Mouse (Mus musculus): ENCODE measurements around the gene Dmpk.

DNA sequence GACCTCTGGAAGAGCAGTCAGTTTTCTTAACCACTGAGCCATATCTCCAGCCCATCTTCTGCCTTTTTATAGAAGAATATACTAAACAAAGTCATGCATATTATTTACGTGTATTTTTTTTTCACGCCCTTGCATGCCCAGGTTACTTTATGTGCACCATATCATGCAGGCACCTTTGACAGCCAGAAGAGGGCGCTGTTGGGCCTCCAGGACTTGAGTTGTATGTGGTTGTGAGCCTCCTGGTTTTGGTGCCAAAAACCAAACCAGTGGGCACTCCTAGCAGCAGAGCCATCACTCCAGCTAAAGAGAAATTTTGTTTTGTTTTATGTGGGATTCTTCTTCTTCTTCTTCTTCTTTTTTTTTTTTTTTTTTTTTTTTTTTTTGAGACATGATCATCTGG is 14.1 kb upstream of the Dmpk start:
- TF ChIP-seq POLR2A (IDR thresholded peaks at IDR 0.05; ENCODE audit: insufficient read length, low read depth) (no peak), TCF3 (IDR thresholded peaks at IDR 0.05; ENCODE audit: insufficient read length, low read depth) (no peak), MAX (IDR thresholded peaks at IDR 0.05; ENCODE audit: low read depth) (no peak), TCF12 (IDR thresholded peaks at IDR 0.05; ENCODE audit: insufficient read depth, poor library complexity, severe bottlenecking) (no peak), USF1 (IDR thresholded peaks at IDR 0.05; ENCODE audit: low read depth) (no peak), REST (IDR thresholded peaks at IDR 0.05; ENCODE audit: insufficient read depth, insufficient read length) (no peak)
